Mouse (Mus musculus): ENCODE data around the gene Abca4. TPM values are rescaled to one million over a fixed set of nuclear protein-coding genes. Genes with fewer than 3 reads are reported as not detected.
A peak's percentile ranks its signal among the peaks of the same experiment; 100 is the strongest.
"Not testable (repeated sequence)": the region's sequence is repeated elsewhere in the genome, so short reads cannot be mapped to it uniquely, and the experiment has no call there.

Abca4 gene
- total RNA-seq, 2 experiments from 2014 or later = 2.0 to 3.9 TPM

- DNase-seq = no peak
These were observed 14.4 kb downstream of the Abca4 start for GRCm38 (mm10) chr3:122058439-122059198.

- DNase-seq = no peak
These were observed 18.3 kb downstream of the Abca4 start for GRCm38 (mm10) chr3:122062586-122062985.

- DNase-seq = peak; percentile 56 to 64
These were observed 20.5 kb downstream of the Abca4 start for GRCm38 (mm10) chr3:122064556-122065410.

- no peak for DNase-seq
These were observed 27.5 kb downstream of the Abca4 start for GRCm38 (mm10) chr3:122071769-122072168.

GRCm38 (mm10) chr3:122072646-122073571, 28.7 kb downstream of the Abca4 start:
- DNase-seq = no peak

- DNase-seq = no peak
These were observed 29.4 kb downstream of the Abca4 start for GRCm38 (mm10) chr3:122073595-122073994.

DNA sequence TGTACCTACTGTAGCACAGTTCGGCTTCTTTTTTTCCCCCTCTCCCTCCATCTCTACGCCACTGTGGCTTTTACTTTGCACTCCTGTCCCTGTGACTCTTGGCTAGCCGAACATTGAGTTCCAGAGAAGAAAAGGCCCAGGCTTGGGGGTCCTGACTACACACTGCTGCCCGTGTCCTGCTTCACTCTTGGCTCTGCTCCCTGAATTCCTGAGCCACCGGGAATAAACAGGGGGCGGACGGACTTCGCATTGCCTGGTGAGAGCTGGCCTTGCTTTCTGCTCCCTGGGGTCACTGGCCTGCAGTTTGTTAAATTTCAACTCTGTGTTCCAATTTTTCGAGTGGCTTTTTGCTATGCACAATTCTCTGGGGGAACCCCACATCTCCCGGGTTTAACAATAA, 30.1 kb downstream of the Abca4 start:
- peak in 1 of 2 experiments; percentile 28 for DNase-seq

DNA sequence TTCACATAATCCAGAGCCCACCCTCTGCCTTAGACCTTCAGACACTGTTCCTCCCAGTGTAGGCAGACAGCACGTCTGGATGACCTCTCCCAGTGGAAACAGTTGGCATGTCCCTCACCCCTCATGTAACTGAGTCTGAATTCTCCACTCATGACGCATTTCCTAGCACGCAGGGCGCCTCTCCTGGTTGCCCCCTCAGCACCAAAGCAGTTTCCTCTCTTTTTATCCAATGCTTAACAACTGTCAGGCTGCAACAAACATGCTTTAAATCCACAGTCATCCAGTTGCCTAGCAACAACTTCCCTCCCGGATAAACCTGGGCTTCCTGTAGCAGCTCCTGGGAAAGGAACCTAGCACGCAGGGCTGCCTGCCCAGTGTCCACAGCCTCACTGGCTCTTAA, 33.9 kb downstream of the Abca4 start:
- DNase-seq = peak; percentile 40 to 46

- DNase-seq = no peak
These were observed 34.9 kb downstream of the Abca4 start for GRCm38 (mm10) chr3:122079172-122079571.

- not testable (repeated sequence) for DNase-seq
These were observed 37.4 kb downstream of the Abca4 start for GRCm38 (mm10) chr3:122081634-122082033.

DNA sequence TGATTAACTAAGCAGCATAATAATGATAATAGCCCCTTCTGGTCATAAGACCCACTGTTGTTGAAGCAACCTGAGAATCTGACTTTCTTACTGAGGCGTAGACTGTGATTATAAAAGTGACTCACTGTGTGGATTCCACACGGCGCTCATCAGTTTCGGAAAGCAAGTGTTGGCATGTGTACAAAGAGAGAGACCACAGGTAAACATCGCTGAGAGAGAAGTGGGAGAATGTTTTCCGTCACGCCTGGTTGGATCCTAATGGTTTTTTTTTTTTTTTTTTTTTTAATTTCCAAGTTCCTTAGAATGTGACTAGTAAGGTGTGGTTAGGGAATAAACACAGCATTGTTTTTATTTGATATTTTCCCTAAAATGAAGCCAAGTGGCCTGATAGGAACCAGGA, 38.1 kb downstream of the Abca4 start:
- DNase-seq = no peak

- DNase-seq = no peak
These were observed 41.1 kb downstream of the Abca4 start for GRCm38 (mm10) chr3:122085157-122085989.

- peak in 1 of 2 experiments; percentile 8 for DNase-seq
These were observed 43.9 kb downstream of the Abca4 start for GRCm38 (mm10) chr3:122088054-122088681.

GRCm38 (mm10) chr3:122090338-122090737, 46.1 kb downstream of the Abca4 start:
- no peak for DNase-seq

DNA sequence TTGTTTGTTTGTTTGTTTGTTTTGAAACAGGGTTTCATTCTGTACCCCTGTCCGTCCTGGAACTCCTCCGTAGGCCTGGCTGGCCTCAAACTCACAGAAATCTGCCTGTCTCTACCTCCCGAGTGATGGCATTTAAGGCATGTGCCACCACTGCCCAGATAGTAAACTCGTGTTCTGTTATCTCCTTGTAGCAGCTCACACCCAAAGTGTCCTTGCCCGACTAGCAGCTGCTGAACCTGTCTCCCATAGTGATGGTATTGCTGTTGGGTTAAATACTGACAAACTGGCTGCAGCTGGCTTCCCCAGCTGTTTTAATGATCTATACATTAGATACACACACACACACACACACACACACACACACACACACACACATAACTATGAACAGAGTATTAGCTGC, 55.5 kb downstream of the Abca4 start:
- DNase-seq = no peak

- no peak for DNase-seq
These were observed 57.8 kb downstream of the Abca4 start for GRCm38 (mm10) chr3:122102091-122102490.

DNA sequence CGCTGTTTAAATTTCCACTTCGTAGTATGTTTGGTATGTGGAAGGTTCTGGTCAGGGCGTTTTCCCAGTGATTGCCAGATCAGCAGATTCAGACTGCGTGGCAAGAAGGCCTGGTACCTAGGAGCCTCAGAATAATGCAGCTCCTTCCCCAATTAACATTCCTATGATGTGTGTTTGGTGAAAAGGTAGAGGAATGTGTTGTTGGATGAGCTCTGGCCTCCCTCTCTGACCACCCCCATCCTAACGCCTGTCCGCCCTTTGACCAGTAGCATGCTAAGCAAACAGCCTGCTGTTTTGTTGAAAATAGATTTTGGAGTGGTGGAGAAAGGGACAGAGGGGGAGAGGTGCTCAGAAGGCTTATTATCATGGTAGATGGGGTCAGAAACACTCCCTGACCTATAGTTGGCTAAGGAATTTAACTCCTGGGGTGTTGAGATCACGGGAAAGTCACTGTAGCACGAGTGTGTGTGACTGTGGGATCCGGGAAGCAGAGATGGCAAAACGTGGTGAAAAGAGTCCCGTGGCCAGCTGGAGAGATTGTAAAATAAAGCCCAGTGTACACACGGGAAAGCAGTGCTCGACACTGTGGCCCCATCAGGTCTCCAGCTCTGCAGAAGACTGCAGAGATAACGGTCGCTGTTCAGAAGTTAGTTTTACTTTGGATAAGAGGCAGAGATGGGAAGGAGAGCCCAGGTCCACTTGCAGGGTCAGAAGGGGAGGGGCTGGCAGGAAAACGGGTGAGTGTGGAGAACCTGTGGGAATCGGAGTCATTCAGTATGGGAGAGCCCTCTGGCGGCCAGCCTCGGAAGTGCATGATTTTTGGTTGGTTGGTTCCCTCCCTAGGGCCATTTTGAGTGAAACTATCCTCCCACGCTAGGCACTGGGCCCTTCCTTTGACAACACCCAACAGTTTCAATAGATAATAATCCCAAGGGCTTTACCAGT, 59.9 kb downstream of the Abca4 start:
- peak; percentile 88 to 92 for DNase-seq

DNA sequence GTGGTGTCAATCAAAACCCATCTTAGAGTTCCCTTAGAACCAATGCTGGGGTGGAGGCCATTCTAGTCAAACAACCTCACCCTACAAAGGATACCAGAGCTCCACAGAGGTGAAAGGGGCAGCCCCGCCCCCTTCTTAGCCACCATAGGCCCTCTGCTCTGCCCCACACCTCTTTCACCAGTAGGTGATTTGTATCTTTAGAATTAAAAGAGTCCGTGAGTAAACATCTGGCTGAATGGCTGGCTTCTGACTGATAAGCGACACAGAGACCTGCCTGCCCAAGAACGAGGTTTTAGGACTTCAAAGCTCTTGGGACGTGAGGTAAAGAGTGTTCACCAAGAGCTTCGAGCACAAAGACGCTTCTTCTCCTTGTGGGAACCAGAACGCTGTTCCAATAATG, 62.7 kb downstream of the Abca4 start:
- no peak for DNase-seq

DNA sequence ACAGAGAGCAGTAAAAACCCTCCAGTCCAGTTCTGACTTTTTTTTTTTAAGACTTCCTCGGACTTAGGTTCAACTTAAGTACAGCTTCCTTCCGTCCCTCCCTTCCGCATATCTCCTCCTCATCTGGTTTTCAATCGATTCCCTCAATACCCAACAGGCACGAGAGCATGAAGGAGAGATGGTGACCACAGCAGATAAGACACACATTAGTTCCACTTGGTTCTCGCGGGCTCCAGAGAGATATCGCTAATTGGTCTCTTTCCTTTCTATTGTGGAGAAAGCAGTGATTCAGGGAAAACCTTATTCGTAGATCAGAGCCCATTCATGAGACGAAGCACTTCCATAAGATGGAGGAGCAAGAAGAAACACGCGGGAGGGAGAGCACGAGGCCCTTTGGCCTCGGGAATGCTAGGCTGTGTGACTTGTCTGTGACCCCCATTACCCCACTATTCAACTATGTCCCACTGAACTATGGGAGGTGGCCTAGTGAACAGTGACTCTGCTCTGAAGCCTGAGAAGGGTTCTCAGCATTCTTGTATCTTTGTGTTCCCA, 63.5 kb downstream of the Abca4 start:
- no peak for DNase-seq

Measured in adrenal gland, postnatal 36 days (tissue).